Mouse (Mus musculus) kidney, embryonic 16.5 days (tissue): Measurements from ENCODE around the gene Sos1. TPM values are rescaled to one million over a fixed set of nuclear protein-coding genes. Genes with fewer than 3 reads are reported as not detected.

Experiments used
- ATAC-seq: fragments of 200-750 bp; cut with Nextera tagmentation; 2 replicates; pipeline ENCODE4 v1.8.0; 2017; ENCODE audit warnings: moderate TSS enrichment; ENCODE audit not compliant: low FRiP score, low TSS enrichment
- H3K27ac ChIP-seq: fragments of 300-500 bp; sonication (generic); 2 replicates; pipeline ENCODE4 v1.5.1; 2014; ENCODE audit warnings: low read length
- H3K27me3 ChIP-seq: fragments of 300-500 bp; sonication (generic); 2 replicates; pipeline ENCODE4 v1.6.1; 2014; ENCODE audit warnings: low read length, control low read depth, mixed read lengths; ENCODE audit not compliant: insufficient read depth
- H3K36me3 ChIP-seq: fragments of 300-500 bp; sonication (generic); 2 replicates; pipeline ENCODE4 v1.6.1; 2014; ENCODE audit warnings: low read length, control low read depth, mixed read lengths; ENCODE audit not compliant: insufficient read depth
- H3K4me1 ChIP-seq: fragments of 300-500 bp; sonication (generic); 2 replicates; pipeline ENCODE4 v1.6.1; 2014; ENCODE audit warnings: low read length, control low read depth, mixed read lengths; ENCODE audit not compliant: insufficient read depth
- H3K4me2 ChIP-seq: fragments of 300-500 bp; sonication (generic); replicated peaks from 2 replicates; pipeline ENCODE4 v1.6.1; 2014; ENCODE audit warnings: low read depth, low read length
- H3K4me3 ChIP-seq: fragments of 300-500 bp; sonication (generic); 2 replicates; pipeline ENCODE4 v1.5.1; 2014; ENCODE audit warnings: mild to moderate bottlenecking, low read length
- H3K9ac ChIP-seq: fragments of 300-500 bp; sonication (generic); replicated peaks from 2 replicates; pipeline ENCODE4 v1.6.1; 2014; ENCODE audit warnings: low read length
- H3K9me3 ChIP-seq: fragments of 300-500 bp; sonication (generic); 2 replicates; pipeline ENCODE4 v1.6.1; 2016; ENCODE audit warnings: low read length, control low read depth
- WGBS: fragments of 180-500 bp; shearing (Covaris S2); extraction: QIAGEN DNeasy Blood & Tissue Kit; methylation state at CpG from one replicate; pipeline ENCODE4 v1.1.7; 2014; 5-methylcytosine and 5-hydroxymethylcytosine counted together
- polyA plus RNA-seq: library from polyadenylated mRNA; unstranded; fragments of >200 nt; fragmentation: Nextera tagmentation; extraction: Ambion mirVana; gene quantifications from 2 replicates; pipeline ENCODE4 v1.2.1, GENCODE M21; 2015

Sos1 gene
- polyA plus RNA-seq, 1 experiment from 2014 or later: 3.9 TPM

DNA sequence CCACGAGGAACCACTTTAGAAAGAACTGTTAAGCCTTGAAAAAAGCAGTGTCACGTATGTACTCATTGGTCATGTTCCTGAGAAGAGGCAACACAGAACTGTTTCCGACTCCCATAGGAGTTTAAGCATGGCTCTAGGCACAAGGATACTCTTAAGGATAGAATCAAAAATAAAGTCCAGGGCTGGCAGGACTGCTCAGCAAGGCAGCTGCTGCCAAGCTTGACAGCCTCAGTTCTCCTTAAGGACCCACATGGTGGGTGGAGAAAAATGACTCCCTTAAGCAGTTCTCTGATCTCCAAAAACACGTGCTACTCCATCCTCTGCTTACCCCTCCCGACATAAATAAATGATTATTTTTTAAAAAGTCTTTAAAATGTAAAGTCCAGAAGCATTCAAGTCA lies 44.6 kb downstream of the Sos1 start:
- H3K4me3 ChIP-seq: no peak overlapping the region
- no peak overlapping the region for H3K27ac ChIP-seq
- H3K36me3 ChIP-seq: peaks cover 19% of the 10 kb centered on the region
- WGBS: 76% methylated on average over 5 of the region's 5 CpGs
- no peak overlapping the region for H3K4me2 ChIP-seq
- H3K9me3 ChIP-seq: no peaks in the 10 kb centered on the region
- H3K27me3 ChIP-seq: no peaks in the 10 kb centered on the region
- no peaks in the 10 kb centered on the region; the same call in 1 of the 2 replicates for H3K4me1 ChIP-seq
- no peak for ATAC-seq
- no peak overlapping the region for H3K9ac ChIP-seq

- H3K27ac ChIP-seq: no peak overlapping the region
- no peak overlapping the region for H3K4me3 ChIP-seq
- H3K36me3 ChIP-seq: peaks cover 21% of the 10 kb centered on the region
- H3K4me1 ChIP-seq: no peaks in the 10 kb centered on the region; the same call in 1 of the 2 replicates
- WGBS: 44% methylated on average over 3 of the region's 3 CpGs
- H3K9me3 ChIP-seq: no peaks in the 10 kb centered on the region
- ATAC-seq: no peak
- H3K27me3 ChIP-seq: no peaks in the 10 kb centered on the region
- H3K9ac ChIP-seq: no peak overlapping the region
- no peak overlapping the region for H3K4me2 ChIP-seq
Observed at GRCm38 (mm10) chr17:80434430-80434829, 45.8 kb downstream of the Sos1 start.

DNA sequence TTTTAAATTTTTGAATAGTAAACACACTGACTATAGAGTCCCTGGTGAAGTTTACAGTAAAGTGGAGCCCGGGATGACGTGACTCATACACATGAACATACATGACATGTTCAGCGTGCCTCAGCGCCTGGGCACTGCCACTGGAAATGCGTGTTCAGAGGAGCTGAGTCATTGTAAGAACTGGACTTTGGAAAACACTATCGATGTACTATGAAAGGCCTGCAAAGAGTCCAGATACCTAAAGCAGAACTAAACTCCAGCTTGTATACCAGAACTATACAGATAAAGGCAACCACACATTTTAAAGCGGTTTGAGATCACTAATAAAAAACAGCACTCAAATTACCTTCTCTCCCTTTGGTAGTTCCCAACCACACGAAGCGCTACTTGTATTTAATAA lies 48.3 kb downstream of the Sos1 start:
- no peak overlapping the region for H3K27ac ChIP-seq
- peaks cover 12% of the 10 kb centered on the region for H3K36me3 ChIP-seq
- no peaks in the 10 kb centered on the region for H3K27me3 ChIP-seq
- H3K4me1 ChIP-seq: no peaks in the 10 kb centered on the region; the same call in 1 of the 2 replicates
- no peak overlapping the region for H3K4me3 ChIP-seq
- 92% methylated on average over 9 of the region's 9 CpGs for WGBS
- H3K9ac ChIP-seq: no peak overlapping the region
- no peaks in the 10 kb centered on the region for H3K9me3 ChIP-seq
- no peak overlapping the region for H3K4me2 ChIP-seq
- no peak for ATAC-seq

GRCm38 (mm10) chr17:80427966-80428365 lies 52.3 kb downstream of the Sos1 start:
- ATAC-seq: no peak
- no peaks in the 10 kb centered on the region for H3K9me3 ChIP-seq
- no peaks in the 10 kb centered on the region for H3K27me3 ChIP-seq
- H3K4me3 ChIP-seq: no peak overlapping the region
- H3K4me2 ChIP-seq: no peak overlapping the region
- H3K4me1 ChIP-seq: no peaks in the 10 kb centered on the region
- 63% methylated on average over 2 of the region's 2 CpGs for WGBS
- H3K36me3 ChIP-seq: peaks cover 8% of the 10 kb centered on the region
- no peak overlapping the region for H3K9ac ChIP-seq
- H3K27ac ChIP-seq: no peak overlapping the region

DNA sequence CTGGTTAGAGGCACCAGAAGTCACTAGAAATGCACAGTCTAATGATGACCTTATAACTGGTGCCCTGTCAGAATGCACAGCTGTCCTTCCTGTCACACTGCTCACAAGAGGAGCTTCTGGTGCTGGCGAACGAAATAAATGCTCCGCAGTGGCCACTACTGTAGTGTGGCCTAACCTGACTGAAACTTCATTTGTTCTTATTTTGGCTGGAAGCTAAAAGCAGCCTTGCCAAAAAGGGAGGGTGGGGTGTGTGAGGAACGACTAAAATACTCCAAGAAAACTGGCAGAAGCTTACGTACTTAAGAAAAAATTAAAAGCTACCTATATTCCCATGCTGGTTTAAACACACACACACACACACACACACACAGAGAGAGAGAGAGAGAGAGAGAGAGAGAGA lies 53.4 kb downstream of the Sos1 start:
- H3K9me3 ChIP-seq: no peaks in the 10 kb centered on the region
- H3K4me1 ChIP-seq: no peaks in the 10 kb centered on the region
- H3K27ac ChIP-seq: no peak overlapping the region
- ATAC-seq: no peak
- no peak overlapping the region for H3K9ac ChIP-seq
- H3K27me3 ChIP-seq: no peaks in the 10 kb centered on the region
- peaks cover 18% of the 10 kb centered on the region for H3K36me3 ChIP-seq
- 71% methylated on average over 5 of the region's 5 CpGs for WGBS
- no peak overlapping the region for H3K4me2 ChIP-seq
- no peak overlapping the region for H3K4me3 ChIP-seq

DNA sequence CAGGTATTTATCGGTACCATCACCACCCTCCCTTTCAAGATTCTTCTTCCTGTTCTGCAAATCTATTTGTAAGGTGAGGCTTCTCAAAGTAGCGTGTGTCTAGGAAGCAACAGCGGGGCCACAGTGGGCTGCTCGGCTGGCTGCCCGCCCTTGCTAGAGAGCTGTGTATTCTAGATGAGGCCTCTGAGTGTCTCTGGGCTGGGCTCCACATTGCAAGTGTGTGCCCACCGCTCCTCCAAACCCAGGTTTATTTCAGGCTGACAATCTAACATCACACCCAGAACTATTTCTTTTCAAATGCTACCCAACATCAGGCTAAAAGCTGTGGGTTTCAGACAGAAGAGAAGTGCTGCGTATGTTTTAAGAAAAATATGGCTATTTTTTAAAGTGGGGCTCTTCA lies 54.1 kb downstream of the Sos1 start:
- Histone ChIP-seq H3K4me2 (no peak overlapping the region), H3K9ac (no peak overlapping the region), H3K9me3 (no peaks in the 10 kb centered on the region), H3K36me3 (peaks cover 19% of the 10 kb centered on the region), H3K4me3 (no peak overlapping the region), H3K27me3 (no peaks in the 10 kb centered on the region), H3K4me1 (no peaks in the 10 kb centered on the region), H3K27ac (no peak overlapping the region)
- WGBS: 89% methylated on average over 7 of the region's 7 CpGs
- no peak for ATAC-seq

- Histone ChIP-seq H3K9me3 (no peaks in the 10 kb centered on the region), H3K36me3 (peaks cover 40% of the 10 kb centered on the region), H3K27me3 (no peaks in the 10 kb centered on the region), H3K27ac (no peak overlapping the region), H3K4me2 (no peak overlapping the region), H3K4me3 (no peak overlapping the region), H3K9ac (no peak overlapping the region), H3K4me1 (no peaks in the 10 kb centered on the region)
- 93% methylated on average over 1 of the region's 1 CpGs for WGBS
- ATAC-seq: no peak
Observed at GRCm38 (mm10) chr17:80420998-80421397, 59.3 kb downstream of the Sos1 start.

GRCm38 (mm10) chr17:80418572-80419210 lies 61.6 kb downstream of the Sos1 start:
- Histone ChIP-seq H3K9me3 (no peaks in the 10 kb centered on the region), H3K4me2 (no peak overlapping the region), H3K4me3 (no peak overlapping the region), H3K4me1 (no peaks in the 10 kb centered on the region), H3K27me3 (no peaks in the 10 kb centered on the region), H3K36me3 (peaks cover 55% of the 10 kb centered on the region), H3K27ac (no peak overlapping the region), H3K9ac (no peak overlapping the region)
- ATAC-seq: no peak
- 88% methylated on average over 10 of the region's 10 CpGs for WGBS

GRCm38 (mm10) chr17:80411182-80411581 lies 69.1 kb downstream of the Sos1 start:
- Histone ChIP-seq H3K27ac (no peak overlapping the region), H3K9me3 (no peaks in the 10 kb centered on the region), H3K4me1 (no peaks in the 10 kb centered on the region), H3K27me3 (no peaks in the 10 kb centered on the region), H3K36me3 (peaks cover 70% of the 10 kb centered on the region), H3K4me3 (no peak overlapping the region), H3K9ac (no peak overlapping the region), H3K4me2 (no peak overlapping the region)
- 85% methylated on average over 1 of the region's 1 CpGs for WGBS
- ATAC-seq: no peak

GRCm38 (mm10) chr17:80398243-80398642 lies 82.0 kb downstream of the Sos1 start:
- H3K27ac ChIP-seq: no peak overlapping the region
- no peaks in the 10 kb centered on the region for H3K9me3 ChIP-seq
- H3K36me3 ChIP-seq: peaks cover 24% of the 10 kb centered on the region
- 93% methylated on average over 7 of the region's 7 CpGs for WGBS
- no peaks in the 10 kb centered on the region for H3K4me1 ChIP-seq
- H3K4me2 ChIP-seq: no peak overlapping the region
- no peaks in the 10 kb centered on the region for H3K27me3 ChIP-seq
- no peak overlapping the region for H3K4me3 ChIP-seq
- ATAC-seq: no peak
- no peak overlapping the region for H3K9ac ChIP-seq
